Comparison of ENCODE assay signal across 10 mouse cellular contexts in the genomic region with DNA sequence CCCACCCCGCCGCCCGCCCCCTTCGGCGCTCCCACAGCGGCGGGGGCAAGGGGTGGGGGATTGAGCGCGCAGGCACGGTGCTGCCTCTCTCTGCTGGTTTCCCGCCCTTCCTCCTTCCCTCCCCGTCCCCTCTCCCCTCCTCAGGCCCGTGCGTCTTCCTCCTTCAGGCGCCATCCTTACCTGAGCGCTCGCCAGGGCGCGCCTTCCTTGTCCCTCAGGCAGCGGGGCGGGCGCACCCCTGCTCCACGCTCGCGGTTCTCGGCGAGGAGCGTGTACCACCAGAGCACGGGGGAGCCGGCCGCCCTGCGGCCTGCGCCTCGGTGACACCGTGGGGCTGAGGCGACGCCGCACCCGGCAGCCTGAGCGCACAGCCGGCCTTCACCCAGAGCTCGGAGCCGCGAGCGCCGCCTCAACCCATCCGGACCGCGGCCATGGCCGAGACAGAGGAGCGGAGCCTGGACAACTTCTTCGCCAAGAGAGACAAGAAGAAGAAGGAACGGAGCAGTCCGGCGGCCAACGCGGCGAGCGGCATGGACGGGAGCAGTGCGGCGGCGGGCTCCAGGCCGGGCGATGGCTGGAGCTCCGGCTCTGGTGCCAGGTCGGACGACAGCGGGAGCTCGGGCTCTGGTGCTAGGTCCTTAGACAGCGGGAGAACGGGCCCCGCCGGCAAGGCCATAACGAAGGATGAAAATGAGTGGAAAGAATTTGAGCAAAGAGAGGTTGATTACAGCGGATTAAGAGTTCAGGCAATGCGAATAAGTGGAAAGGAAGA. TPM values are rescaled to one million over a fixed set of nuclear protein-coding genes. Genes with fewer than 3 reads are reported as not detected.
DNase-seq lines count a peak whose midpoint lies in the region; ATAC-seq and TF ChIP-seq lines count a peak whose summit lies in the region.
"Had no signal": no experiment of that assay in that cellular context is flagged by ENCODE, and none has a peak within 500 bp of the region (broad histone marks: within the 10 kb centered on the region; RNA-seq: fewer than 3 reads in every experiment).

No protein-coding gene starts in this region.

- no peaks in the 10 kb centered on the region for H3K27me3 ChIP-seq in kidney, embryonic 15.5 days
- peaks cover 8% of the 10 kb centered on the region for H3K27me3 ChIP-seq in embryonic facial prominence, embryonic 14.5 days (replicated peaks; ENCODE audit: control insufficient read depth, insufficient read depth, low read length)
- H3K27me3 ChIP-seq in liver, embryonic 12.5 days (replicated peaks): peaks cover 10% of the 10 kb centered on the region
- H3K27me3 ChIP-seq in stomach, postnatal 0 days (ENCODE audit: control insufficient read depth, insufficient read depth, low read length): no peaks in the 10 kb centered on the region
- H3K27me3 ChIP-seq: Patski had no signal

- H3K4me1 ChIP-seq in kidney, embryonic 15.5 days: no peaks in the 10 kb centered on the region
- H3K4me1 ChIP-seq in embryonic facial prominence, embryonic 14.5 days (ENCODE audit: control insufficient read depth, insufficient read depth, low read length): no peaks in the 10 kb centered on the region
- H3K4me1 ChIP-seq in liver, embryonic 12.5 days: no peaks in the 10 kb centered on the region
- H3K4me1 ChIP-seq in stomach, postnatal 0 days (replicated peaks; ENCODE audit: control insufficient read depth, insufficient read depth): no peaks in the 10 kb centered on the region

- no peak for DNase-seq in kidney, postnatal 10 days
- no peak for DNase-seq in embryonic facial prominence, embryonic 14.5 days (ENCODE audit: low spot score)
- no peak for DNase-seq in stomach, postnatal 0 days (ENCODE audit: low spot score)
- DNase-seq in retina, postnatal 1 day: no peak
- no peak for DNase-seq in layer of hippocampus, adult 9-11 months
- DNase-seq: lung, postnatal 4 days had no signal

- H3K9me3 ChIP-seq in kidney, embryonic 15.5 days (replicated peaks): peaks cover 12% of the 10 kb centered on the region; the same call in 1 of the 2 replicates
- peaks cover 31% of the 10 kb centered on the region for H3K9me3 ChIP-seq in embryonic facial prominence, embryonic 14.5 days (ENCODE audit: control insufficient read depth, low read length)
- H3K9me3 ChIP-seq in liver, embryonic 12.5 days (replicated peaks): peaks cover 13% of the 10 kb centered on the region; the same call in 1 of the 2 replicates
- 0 out of 2 replicates have a peak, but pooled peaks cover 4% of the 10 kb centered on the region for H3K9me3 ChIP-seq in stomach, postnatal 0 days (ENCODE audit: control insufficient read depth, low read length)

- H3K4me3 ChIP-seq in kidney, embryonic 15.5 days (replicated peaks): peak overlapping the region; percentile 30
- peak overlapping the region; percentile 27 for H3K4me3 ChIP-seq in embryonic facial prominence, embryonic 14.5 days (ENCODE audit: low read depth, low read length)
- H3K4me3 ChIP-seq in liver, embryonic 12.5 days: peak overlapping the region; percentile 18
- 0 out of 2 replicates have a peak overlapping the region, but pooled peaks have one; percentile 1 for H3K4me3 ChIP-seq in stomach, postnatal 0 days (ENCODE audit: low read depth, low read length)

- no peak for TF ChIP-seq EP300 in stomach, postnatal 0 days (optimal IDR thresholded peaks at IDR 0.05)

- ATAC-seq in kidney, embryonic 15.5 days (replicated peaks; ENCODE audit: low FRiP score): peak; percentile 80
- 0 out of 2 replicates have a peak, but pooled peaks have one; percentile 44 for ATAC-seq in embryonic facial prominence, embryonic 14.5 days (ENCODE audit: low read depth)
- peak; percentile 37; the same call in 1 of the 2 replicates for ATAC-seq in liver, embryonic 12.5 days
- ATAC-seq in stomach, postnatal 0 days (ENCODE audit: low FRiP score, low TSS enrichment): no peak
- no peak for ATAC-seq in megakaryocyte-erythroid progenitor cell, adult 5-6 weeks (replicated peaks; ENCODE audit: low FRiP score, low TSS enrichment, poor library complexity, severe bottlenecking)
- ATAC-seq: Patski had no signal

- no peak overlapping the region for H3K27ac ChIP-seq in kidney, embryonic 15.5 days
- no peak overlapping the region for H3K27ac ChIP-seq in embryonic facial prominence, embryonic 14.5 days (replicated peaks; ENCODE audit: low read depth, low read length)
- H3K27ac ChIP-seq in liver, embryonic 12.5 days: no peak overlapping the region
- no peak overlapping the region for H3K27ac ChIP-seq in stomach, postnatal 0 days (replicated peaks)

- no peaks in the 10 kb centered on the region for H3K36me3 ChIP-seq in kidney, embryonic 15.5 days
- H3K36me3 ChIP-seq in embryonic facial prominence, embryonic 14.5 days (ENCODE audit: control insufficient read depth, insufficient read depth, low read length): no peaks in the 10 kb centered on the region
- no peaks in the 10 kb centered on the region for H3K36me3 ChIP-seq in liver, embryonic 12.5 days
- no peaks in the 10 kb centered on the region for H3K36me3 ChIP-seq in stomach, postnatal 0 days (ENCODE audit: control insufficient read depth, insufficient read depth, low read length)

- peak overlapping the region; percentile 52 for H3K4me2 ChIP-seq in kidney, embryonic 15.5 days
- H3K4me2 ChIP-seq in embryonic facial prominence, embryonic 14.5 days (ENCODE audit: low read depth, low read length): peak overlapping the region; percentile 44
- H3K4me2 ChIP-seq in liver, embryonic 12.5 days: peak overlapping the region; percentile 47
- H3K4me2 ChIP-seq in stomach, postnatal 0 days (replicated peaks; ENCODE audit: low read depth): 0 out of 2 replicates have a peak overlapping the region, but pooled peaks have one; percentile 11

- H3K9ac ChIP-seq in kidney, embryonic 15.5 days: no peak overlapping the region
- no peak overlapping the region for H3K9ac ChIP-seq in embryonic facial prominence, embryonic 14.5 days (ENCODE audit: low read depth, low read length)
- no peak overlapping the region for H3K9ac ChIP-seq in liver, embryonic 12.5 days
- H3K9ac ChIP-seq in stomach, postnatal 0 days (ENCODE audit: low read length): no peak overlapping the region

- WGBS in kidney, embryonic 15.5 days: 7% methylated on average over 77 of the region's 77 CpGs
- 11% methylated on average over 64 of the region's 77 CpGs for WGBS in embryonic facial prominence, embryonic 14.5 days
- 7% methylated on average over 77 of the region's 77 CpGs for WGBS in liver, embryonic 12.5 days (ENCODE audit: insufficient replicate concordance)
- WGBS in stomach, postnatal 0 days: 10% methylated on average over 77 of the region's 77 CpGs

- TF ChIP-seq CTCF in stomach, postnatal 0 days (IDR thresholded peaks at IDR 0.05; ENCODE audit: low read depth): no peak

RNA-seq across cellular contexts. Expression of a gene that starts 23.1 kb away (rescaled TPM):
- 0.23 TPM in 1 of 2 replicates, not detected in the other for polyA plus RNA-seq in kidney, embryonic 15.5 days (2015; fragmentation: Nextera tagmentation; extraction: Ambion mirVana)
- not detected in 2 replicates for polyA plus RNA-seq in embryonic facial prominence, embryonic 14.5 days (2014; fragmentation: Nextera tagmentation; extraction: Ambion mirVana)
- not detected in 2 replicates for polyA plus RNA-seq in liver, embryonic 12.5 days (2016; fragmentation: Nextera tagmentation; extraction: Ambion mirVana)
- not detected in 2 replicates for polyA plus RNA-seq in stomach, postnatal 0 days (2015; fragmentation: Nextera tagmentation; extraction: Ambion mirVana)
- total RNA-seq in megakaryocyte-erythroid progenitor cell, adult 5-6 weeks (2014; fragmentation: Nextera tagmentation): not detected in 2 replicates
- not detected in 2 replicates for total RNA-seq in megakaryocyte-erythroid progenitor cell, adult 5-6 weeks (2017)
- polyA plus RNA-seq: Patski had no signal

RNA-seq across cellular contexts. Expression of a gene that starts 39.3 kb away (rescaled TPM):
- polyA plus RNA-seq in kidney, embryonic 15.5 days (2015; fragmentation: Nextera tagmentation; extraction: Ambion mirVana): 0.14 TPM in 1 of 2 replicates, not detected in the other
- 0.10 TPM in 1 of 2 replicates, not detected in the other for polyA plus RNA-seq in embryonic facial prominence, embryonic 14.5 days (2014; fragmentation: Nextera tagmentation; extraction: Ambion mirVana)
- polyA plus RNA-seq in liver, embryonic 12.5 days (2016; fragmentation: Nextera tagmentation; extraction: Ambion mirVana): 0.21 TPM in 1 of 2 replicates, not detected in the other
- polyA plus RNA-seq in stomach, postnatal 0 days (2015; fragmentation: Nextera tagmentation; extraction: Ambion mirVana): not detected in 2 replicates
- not detected in 2 replicates for total RNA-seq in megakaryocyte-erythroid progenitor cell, adult 5-6 weeks (2014; fragmentation: Nextera tagmentation)
- not detected in 2 replicates for total RNA-seq in megakaryocyte-erythroid progenitor cell, adult 5-6 weeks (2017)

Comparison
In these comparisons a context has a peak if more than half of its experiments do, and no peak if none do; other contexts are left out.
1. ATAC-seq: peak in kidney, embryonic 15.5 days (single experiment), embryonic facial prominence, embryonic 14.5 days (single experiment) and liver, embryonic 12.5 days (single experiment); none in stomach, postnatal 0 days (single experiment) and megakaryocyte-erythroid progenitor cell, adult 5-6 weeks (single experiment).
2. Peak in every context shown above with its lines, with median percentiles within 50 percentile points of each other: H3K4me2 ChIP-seq and H3K4me3 ChIP-seq.